Comparison of ENCODE assay signal across 26 mouse cellular contexts in genomic region chr11:104013101-104013795, GRCm38 (mm10). TPM values are rescaled to one million over a fixed set of nuclear protein-coding genes. Genes with fewer than 3 reads are reported as not detected.
DNase-seq lines count a peak whose midpoint lies in the region; ATAC-seq and TF ChIP-seq lines count a peak whose summit lies in the region.
"Had no signal": no experiment of that assay in that cellular context is flagged by ENCODE, and none has a peak within 500 bp of the region (broad histone marks: within the 10 kb centered on the region; RNA-seq: fewer than 3 reads in every experiment).

No protein-coding gene starts in this region.

- H3K36me3 ChIP-seq in midbrain, postnatal 0 days (ENCODE audit: insufficient read depth, low read length), result no peaks in the 10 kb centered on the region
- no peaks in the 10 kb centered on the region for H3K36me3 ChIP-seq in midbrain, embryonic 10.5 days
- no peaks in the 10 kb centered on the region for H3K36me3 ChIP-seq in splenic B cell, adult 2 months (ENCODE audit: control insufficient read depth, insufficient read depth, low read length, poor library complexity, severe bottlenecking)
- H3K36me3 ChIP-seq: embryonic facial prominence, embryonic 12.5 days; heart, embryonic 12.5 days; hindbrain, embryonic 15.5 days; limb, embryonic 10.5 days; limb, embryonic 15.5 days; liver, embryonic 13.5 days; neural tube, embryonic 15.5 days had no signal

- peak; percentile 62 to 67 for DNase-seq in cerebellum, postnatal 10 days
- DNase-seq in cerebellum, adult 9-11 months, result no peak
- peak; percentile 34 for DNase-seq in midbrain, postnatal 0 days (ENCODE audit: low spot score)
- DNase-seq in midbrain, embryonic 10.5 days (ENCODE audit: low spot score), result no peak
- DNase-seq in spleen, adult 18-20 months, result peak; percentile 49 to 58
- peak; percentile 61 for DNase-seq in splenic B cell, adult 2 months (ENCODE audit: low read depth, low spot score)
- no peak for DNase-seq in heart, postnatal 36 days
- no peak for DNase-seq in kidney, postnatal 10 days
- DNase-seq: adrenal gland, postnatal 25 days; cerebellum, adult 11-12 months; cerebellum, postnatal 36 days; gastrocnemius, postnatal 14 days; heart, adult 11 months; kidney, adult 18-20 months; kidney, postnatal 4 days; liver, embryonic 13.5 days; lung, postnatal 10 days; thymus, adult 2 months; thymus, postnatal 4 days had no signal

- no peaks in the 10 kb centered on the region for H3K4me1 ChIP-seq in midbrain, postnatal 0 days (ENCODE audit: insufficient read depth, low read length)
- no peaks in the 10 kb centered on the region for H3K4me1 ChIP-seq in midbrain, embryonic 10.5 days
- H3K4me1 ChIP-seq: embryonic facial prominence, embryonic 12.5 days; heart, embryonic 12.5 days; hindbrain, embryonic 15.5 days; limb, embryonic 10.5 days; limb, embryonic 15.5 days; liver, embryonic 13.5 days; neural tube, embryonic 15.5 days had no signal

- H3K27me3 ChIP-seq in midbrain, postnatal 0 days (ENCODE audit: insufficient read depth, low read length), result no peaks in the 10 kb centered on the region
- H3K27me3 ChIP-seq in midbrain, embryonic 10.5 days (ENCODE audit: low read depth, poor library complexity, severe bottlenecking), result no peaks in the 10 kb centered on the region
- H3K27me3 ChIP-seq in splenic B cell, adult 2 months (ENCODE audit: control insufficient read depth, insufficient read depth, low read length, poor library complexity, severe bottlenecking), result no peaks in the 10 kb centered on the region
- H3K27me3 ChIP-seq: embryonic facial prominence, embryonic 12.5 days; heart, embryonic 12.5 days; hindbrain, embryonic 15.5 days; limb, embryonic 15.5 days; liver, embryonic 13.5 days; neural tube, embryonic 15.5 days had no signal

- H3K4me2 ChIP-seq in midbrain, postnatal 0 days (ENCODE audit: low read depth, low read length, poor library complexity, severe bottlenecking), result no peak overlapping the region
- H3K4me2 ChIP-seq: embryonic facial prominence, embryonic 12.5 days; heart, embryonic 12.5 days; hindbrain, embryonic 15.5 days; limb, embryonic 15.5 days; liver, embryonic 13.5 days; neural tube, embryonic 15.5 days had no signal

- 84% methylated on average over 17 of the region's 17 CpGs for WGBS in midbrain, postnatal 0 days
- 89% methylated on average over 17 of the region's 17 CpGs for WGBS in midbrain, embryonic 10.5 days

- no peak for TF ChIP-seq CTCF in midbrain, postnatal 0 days (IDR thresholded peaks at IDR 0.05)

- H3K27ac ChIP-seq in midbrain, postnatal 0 days (ENCODE audit: low read depth, low read length), result no peak overlapping the region
- no peak overlapping the region for H3K27ac ChIP-seq in midbrain, embryonic 10.5 days (replicated peaks)
- H3K27ac ChIP-seq: embryonic facial prominence, embryonic 12.5 days; hindbrain, embryonic 15.5 days; limb, embryonic 10.5 days; limb, embryonic 15.5 days; liver, embryonic 13.5 days; neural tube, embryonic 15.5 days had no signal

- intact Hi-C loops in heart, postnatal 36 days (cut with DNase I), result no loop called here

- no peak overlapping the region for H3K4me3 ChIP-seq in midbrain, postnatal 0 days (ENCODE audit: low read depth, low read length)
- no peak overlapping the region for H3K4me3 ChIP-seq in midbrain, embryonic 10.5 days
- H3K4me3 ChIP-seq: embryonic facial prominence, embryonic 12.5 days; heart, embryonic 12.5 days; hindbrain, embryonic 15.5 days; limb, embryonic 10.5 days; limb, embryonic 15.5 days; liver, embryonic 13.5 days; neural tube, embryonic 15.5 days had no signal

- no peaks in the 10 kb centered on the region for H3K9me3 ChIP-seq in midbrain, postnatal 0 days (ENCODE audit: low read length)
- no peaks in the 10 kb centered on the region for H3K9me3 ChIP-seq in midbrain, embryonic 10.5 days (replicated peaks)
- H3K9me3 ChIP-seq: embryonic facial prominence, embryonic 12.5 days; heart, embryonic 12.5 days; hindbrain, embryonic 15.5 days; limb, embryonic 10.5 days; limb, embryonic 15.5 days; liver, embryonic 13.5 days; neural tube, embryonic 15.5 days had no signal

- H3K9ac ChIP-seq in midbrain, postnatal 0 days (replicated peaks; ENCODE audit: low read length, poor library complexity, severe bottlenecking), result no peak overlapping the region
- H3K9ac ChIP-seq: embryonic facial prominence, embryonic 12.5 days; heart, embryonic 12.5 days; hindbrain, embryonic 15.5 days; limb, embryonic 15.5 days; liver, embryonic 13.5 days; neural tube, embryonic 15.5 days had no signal

- no peak for ATAC-seq in midbrain, postnatal 0 days (ENCODE audit: low FRiP score)
- ATAC-seq: forebrain, embryonic 14.5 days had no signal

RNA-seq across cellular contexts. Expression of gene Arf2, which starts 46.7 kb away (rescaled TPM):
- total RNA-seq in midbrain, postnatal 0 days (2014; rRNA removed), result 145 and 199 TPM in 2 replicates
- 245 and 256 TPM in 2 replicates for polyA plus RNA-seq in midbrain, postnatal 0 days (2015; fragmentation: Nextera tagmentation; extraction: Ambion mirVana)
- 106 and 132 TPM in 2 replicates for polyA plus RNA-seq in midbrain, embryonic 10.5 days (2016; fragmentation: Nextera tagmentation; extraction: Ambion mirVana)
- total RNA-seq in heart, postnatal 36 days (2021), result 10 to 100 TPM; 29.8 to 30.4 TPM

RNA-seq across cellular contexts. Expression of gene Nsf, which starts 59.4 kb away (rescaled TPM):
- 167 and 183 TPM in 2 replicates for total RNA-seq in midbrain, postnatal 0 days (2014; rRNA removed)
- polyA plus RNA-seq in midbrain, postnatal 0 days (2015; fragmentation: Nextera tagmentation; extraction: Ambion mirVana), result 263 and 272 TPM in 2 replicates
- 59.6 and 66.2 TPM in 2 replicates for polyA plus RNA-seq in midbrain, embryonic 10.5 days (2016; fragmentation: Nextera tagmentation; extraction: Ambion mirVana)
- 10 to 100 TPM; 26.2 to 27.4 TPM for total RNA-seq in heart, postnatal 36 days (2021)

Comparison
In these comparisons a context has a peak if more than half of its experiments do, and no peak if none do; other contexts are left out.
1. DNase-seq: peak in cerebellum, postnatal 10 days (2 of 2), midbrain, postnatal 0 days (single experiment), spleen, adult 18-20 months (2 of 2) and splenic B cell, adult 2 months (single experiment); none in cerebellum, adult 9-11 months (single experiment), midbrain, embryonic 10.5 days (single experiment), heart, postnatal 36 days (0 of 2) and kidney, postnatal 10 days (single experiment).